Mouse (Mus musculus): ENCODE data around the gene Lad1. TPM values are rescaled to one million over a fixed set of nuclear protein-coding genes. Genes with fewer than 3 reads are reported as not detected.

The Lad1 gene
- polyA plus RNA-seq, 1 experiment from 2014 or later = 0.59 TPM

DNA sequence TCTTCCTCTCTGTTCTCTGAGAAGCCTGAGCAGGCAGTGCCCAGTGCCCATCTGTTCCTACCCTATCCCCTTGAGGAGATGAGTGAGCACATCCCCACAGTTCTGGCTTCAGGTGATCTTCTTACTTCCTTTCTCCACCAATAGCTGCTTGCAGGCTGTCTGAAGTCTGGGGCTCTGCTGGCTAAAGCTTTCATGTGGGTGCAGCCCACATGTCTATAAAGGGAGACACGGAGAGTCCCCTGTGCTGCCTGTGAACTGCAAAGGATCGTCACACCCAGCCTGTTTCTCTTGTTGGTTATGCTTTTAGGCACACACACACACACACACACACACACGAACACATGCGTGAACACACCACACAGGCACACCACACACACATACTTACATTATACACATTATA, 54.6 kb downstream of the Lad1 start:
- H3K36me3 ChIP-seq = no peaks in the 10 kb centered on the region
- H3K4me1 ChIP-seq = no peaks in the 10 kb centered on the region
- H3K27ac ChIP-seq (replicated peaks) = no peak overlapping the region
- H3K4me3 ChIP-seq = no peak overlapping the region
- H3K27me3 ChIP-seq (ENCODE audit: low read depth, poor library complexity, severe bottlenecking) = no peaks in the 10 kb centered on the region
- H3K9me3 ChIP-seq (replicated peaks) = no peaks in the 10 kb centered on the region
- 89% methylated on average over 4 of the region's 4 CpGs for WGBS
- DNase-seq (ENCODE audit: low spot score) = no peak

DNA sequence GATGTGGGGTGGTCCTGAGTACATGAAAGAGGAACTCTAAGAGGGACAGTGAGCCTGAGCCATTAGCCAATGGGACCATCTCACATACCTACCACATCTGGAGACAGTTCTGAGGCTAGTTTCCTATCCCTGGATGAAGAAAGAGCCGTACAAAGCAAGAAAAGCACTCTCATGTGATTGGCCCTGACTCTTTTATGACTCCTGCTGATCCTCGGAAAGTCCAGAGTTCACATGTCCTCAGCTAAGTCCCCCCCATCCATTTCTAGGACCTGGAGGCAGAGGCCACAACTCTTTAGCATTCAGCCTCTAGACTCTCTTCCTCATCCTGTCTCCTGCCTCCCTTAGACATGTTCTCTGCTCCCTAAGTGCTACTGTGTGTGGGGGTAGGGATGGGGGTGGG, 58.9 kb downstream of the Lad1 start:
- Histone ChIP-seq H3K27me3 (ENCODE audit: low read depth, poor library complexity, severe bottlenecking) (no peaks in the 10 kb centered on the region), H3K9me3 (replicated peaks) (no peaks in the 10 kb centered on the region), H3K4me1 (no peaks in the 10 kb centered on the region), H3K27ac (replicated peaks) (no peak overlapping the region), H3K36me3 (no peaks in the 10 kb centered on the region), H3K4me3 (no peak overlapping the region)
- WGBS = 79% methylated on average over 2 of the region's 2 CpGs
- no peak for DNase-seq (ENCODE audit: low spot score)

- Histone ChIP-seq H3K36me3 (no peaks in the 10 kb centered on the region), H3K4me1 (no peaks in the 10 kb centered on the region), H3K9me3 (replicated peaks) (no peaks in the 10 kb centered on the region), H3K27me3 (ENCODE audit: low read depth, poor library complexity, severe bottlenecking) (no peaks in the 10 kb centered on the region), H3K27ac (replicated peaks) (no peak overlapping the region), H3K4me3 (no peak overlapping the region)
- DNase-seq (ENCODE audit: low spot score) = peak; percentile 64
- WGBS = 74% methylated on average over 10 of the region's 10 CpGs
Observed at GRCm38 (mm10) chr1:135882385-135883109, 64.1 kb downstream of the Lad1 start.

Other genes starting within 250 kb of the Lad1 start
- 14.5 and 16.5 TPM in 2 replicates for gene Nav1, start 211.3 kb upstream of the Lad1 start, polyA plus RNA-seq (2016; fragmentation: Nextera tagmentation; extraction: Ambion mirVana)
- gene Csrp1, start 98.5 kb upstream of the Lad1 start, polyA plus RNA-seq (2016; fragmentation: Nextera tagmentation; extraction: Ambion mirVana) = 41.9 and 44.9 TPM in 2 replicates
- 20.4 and 22.8 TPM in 2 replicates for gene Phlda3, start 52.5 kb upstream of the Lad1 start, polyA plus RNA-seq (2016; fragmentation: Nextera tagmentation; extraction: Ambion mirVana)
- 0.72 and 0.78 TPM in 2 replicates for gene Tnni1, start 39.2 kb upstream of the Lad1 start, polyA plus RNA-seq (2016; fragmentation: Nextera tagmentation; extraction: Ambion mirVana)
- 0.70 and 0.74 TPM in 2 replicates for gene Tnnt2, start 17.8 kb downstream of the Lad1 start, polyA plus RNA-seq (2016; fragmentation: Nextera tagmentation; extraction: Ambion mirVana)
- gene Pkp1, start 100.6 kb downstream of the Lad1 start, polyA plus RNA-seq (2016; fragmentation: Nextera tagmentation; extraction: Ambion mirVana) = not detected in 2 replicates
- not detected in 2 replicates for gene Igfn1, start 187.7 kb downstream of the Lad1 start, polyA plus RNA-seq (2016; fragmentation: Nextera tagmentation; extraction: Ambion mirVana)
- gene Tmem9, start 189.6 kb downstream of the Lad1 start, polyA plus RNA-seq (2016; fragmentation: Nextera tagmentation; extraction: Ambion mirVana) = 149 and 156 TPM in 2 replicates
- gene Ascl5, start 232.2 kb downstream of the Lad1 start, polyA plus RNA-seq (2016; fragmentation: Nextera tagmentation; extraction: Ambion mirVana) = not detected in 2 replicates
- 0.14 TPM in 1 of 2 replicates, not detected in the other for gene Cacna1s, start 234.2 kb downstream of the Lad1 start, polyA plus RNA-seq (2016; fragmentation: Nextera tagmentation; extraction: Ambion mirVana)